Mouse (Mus musculus) ES-E14 (cell line): ENCODE measurements around the gene Gm10134. TPM values are rescaled to one million over a fixed set of nuclear protein-coding genes. Genes with fewer than 3 reads are reported as not detected.

Experiments used
- DNase-seq: peaks from one replicate; pipeline ENCODE4 v3.0.0-alpha.2; 2013; ENCODE audit warnings: low read depth, low spot score
- H3K27ac ChIP-seq: 2 replicates; pipeline ENCODE4 v1.5.1; 2012; ENCODE audit warnings: low read depth, mild to moderate bottlenecking, low read length, moderate library complexity, mixed read lengths; ENCODE audit not compliant: poor library complexity, insufficient read depth, severe bottlenecking
- H3K36me3 ChIP-seq: 2 replicates; pipeline ENCODE4 v1.6.1; 2012; ENCODE audit warnings: mild to moderate bottlenecking, low read length, moderate library complexity, mixed read lengths; ENCODE audit not compliant: control insufficient read depth, poor library complexity, insufficient read depth, severe bottlenecking
- H3K4me1 ChIP-seq, 2 experiments: fragments of 150-350 bp in 1 of 2; sonication (generic) in 1 of 2; 2 replicates each; pipeline ENCODE4 v1.6.1; 2012; ENCODE audit warnings: low read length in 2 of 2, mild to moderate bottlenecking in 1 of 2, mixed read lengths in 1 of 2; ENCODE audit not compliant: control insufficient read depth in 2 of 2, insufficient read depth in 2 of 2, poor library complexity in 1 of 2
- H3K4me3 ChIP-seq, 2 experiments: fragments of 150-350 bp in 1 of 2; sonication (generic) in 1 of 2; 2 replicates each; pipeline ENCODE4 v1.5.1; 2012; ENCODE audit warnings: low read length in 2 of 2, low read depth in 1 of 2, mild to moderate bottlenecking in 1 of 2, mixed read lengths in 1 of 2; ENCODE audit not compliant: insufficient read depth in 1 of 2, poor library complexity in 1 of 2, severe bottlenecking in 1 of 2
- H3K9ac ChIP-seq: 2 replicates; pipeline ENCODE4 v1.6.1; 2012; ENCODE audit warnings: low read depth, mild to moderate bottlenecking, low read length, mixed read lengths; ENCODE audit not compliant: poor library complexity, insufficient read depth, severe bottlenecking
- H3K9me3 ChIP-seq: fragments of 150-350 bp; sonication (generic); 2 replicates; pipeline ENCODE4 v1.6.1; 2012; ENCODE audit warnings: low read depth, mild to moderate bottlenecking, low read length; ENCODE audit not compliant: control insufficient read depth, insufficient read depth
- CHD2 ChIP-seq: IDR thresholded peaks from 2 replicates; pipeline ENCODE4 v1.6.1; 2014; ENCODE audit warnings: mild to moderate bottlenecking, low read depth, low read length, inconsistent platforms
- HCFC1 ChIP-seq: IDR thresholded peaks from 2 replicates; pipeline ENCODE4 v1.6.1; 2012; ENCODE audit warnings: low read length, inconsistent platforms, borderline replicate concordance; ENCODE audit not compliant: insufficient read depth
- MAFK ChIP-seq: IDR thresholded peaks from 2 replicates; pipeline ENCODE4 v1.6.1; 2014; ENCODE audit warnings: mild to moderate bottlenecking, low read depth, low read length, inconsistent platforms; ENCODE audit not compliant: insufficient read depth
- ZC3H11A ChIP-seq: IDR thresholded peaks from 2 replicates; pipeline ENCODE4 v1.6.1; 2012; ENCODE audit warnings: low read depth, mild to moderate bottlenecking, inconsistent platforms, low read length, borderline replicate concordance
- ZNF384 ChIP-seq: IDR thresholded peaks from 2 replicates; pipeline ENCODE4 v1.6.1; 2012; ENCODE audit warnings: low read depth, low read length, inconsistent platforms
- in situ Hi-C, 2 experiments: fragments of 600-800 bp; cut with MboI; formaldehyde crosslinking; loops; one replicate each; pipeline ENCODE4 v1.15.1; 2025; ENCODE audit warnings: low sequenced_read_pairs in 2 of 2, inconsistent platforms in 1 of 2; ENCODE audit not compliant: unreplicated experiment in 2 of 2
- total RNA-seq: library from RNA; depleted of rRNA; stranded (reverse); fragments of 300-350 nt; gene quantifications from 2 replicates; pipeline ENCODE4 v1.2.3, GENCODE M21; 2012

Gm10134 gene
- total RNA-seq, 1 experiment = 0.80 TPM

GRCm38 (mm10) chr2:28512798-28513401 is 7.0 kb downstream of the Gm10134 start, which contains the start of gene Ralgds:
Gene Ralgds (plus strand): TSS chr2:28513125.
- in situ Hi-C loops = no loop called here
- H3K9ac ChIP-seq = peak within 1 kb of the TSS; percentile 81
- H3K9me3 ChIP-seq = no peaks in the 10 kb centered on the region
- peaks cover 3% of the 10 kb centered on the region; the same call in 1 of the 2 replicates for H3K36me3 ChIP-seq
- DNase-seq = no peak
- peak within 1 kb of the TSS; percentile 66 to 73 for H3K4me3 ChIP-seq
- H3K27ac ChIP-seq = peak within 1 kb of the TSS; percentile 19
- H3K4me1 ChIP-seq = peaks cover 3 to 16% of the 10 kb centered on the region in 2 experiments
- no peak for TF ChIP-seq ZNF384
- no peak for TF ChIP-seq CHD2
- TF ChIP-seq HCFC1 = 0 out of 2 replicates have a peak, but pooled peaks have one; percentile 26

- H3K4me1 ChIP-seq = peaks cover 3 to 22% of the 10 kb centered on the region in 2 experiments
- no peak for DNase-seq
- in situ Hi-C loops = no loop called here
Observed at GRCm38 (mm10) chr2:28513431-28514370, 7.8 kb downstream of the Gm10134 start.

GRCm38 (mm10) chr2:28514489-28514888 is 8.6 kb downstream of the Gm10134 start:
- in situ Hi-C loops = no loop called here
- no peak for TF ChIP-seq CHD2
- TF ChIP-seq HCFC1 = peak; percentile 61; the same call in 1 of the 2 replicates
- H3K4me1 ChIP-seq = peaks cover 3 to 30% of the 10 kb centered on the region in 2 experiments; a peak in 3 of 4 replicates
- H3K9ac ChIP-seq = peak overlapping the region; percentile 4; the same call in 1 of the 2 replicates
- no peaks in the 10 kb centered on the region for H3K9me3 ChIP-seq
- no peak overlapping the region for H3K4me3 ChIP-seq
- H3K36me3 ChIP-seq = peaks cover 3% of the 10 kb centered on the region; the same call in 1 of the 2 replicates
- H3K27ac ChIP-seq = no peak overlapping the region
- peak; percentile 93 for DNase-seq

More at GRCm38 (mm10) chr2:28513431-28514370, 7.8 kb downstream of the Gm10134 start:
- Histone ChIP-seq H3K4me3 (peak overlapping the region; percentile 66 to 73), H3K9ac (peak overlapping the region; percentile 81), H3K27ac (peak overlapping the region; percentile 19), H3K9me3 (no peaks in the 10 kb centered on the region), H3K36me3 (peaks cover 3% of the 10 kb centered on the region; the same call in 1 of the 2 replicates)
- TF ChIP-seq ZC3H11A (no peak), MAFK (no peak), ZNF384 (no peak), HCFC1 (0 out of 2 replicates have a peak, but pooled peaks have one; percentile 7)

- peak overlapping the region; percentile 92; the same call in 1 of the 2 replicates for H3K27ac ChIP-seq
- in situ Hi-C loops = no loop called here
- peak; percentile 95 for DNase-seq
Observed at GRCm38 (mm10) chr2:28517206-28517909, 11.5 kb downstream of the Gm10134 start.

More at GRCm38 (mm10) chr2:28517206-28517909, 11.5 kb downstream of the Gm10134 start:
- H3K4me1 ChIP-seq = peaks cover 3 to 34% of the 10 kb centered on the region in 2 experiments; a peak in 3 of 4 replicates
- TF ChIP-seq ZNF384 (no peak), HCFC1 (peak; percentile 36; the same call in 1 of the 2 replicates)
- H3K36me3 ChIP-seq = peaks cover 3% of the 10 kb centered on the region; the same call in 1 of the 2 replicates
- H3K4me3 ChIP-seq = no peak overlapping the region
- peak overlapping the region; percentile 12; the same call in 1 of the 2 replicates for H3K9ac ChIP-seq
- no peaks in the 10 kb centered on the region for H3K9me3 ChIP-seq
